10 mouse cellular contexts compared by ENCODE assay signal in genomic region chr6:72430989-72431921, GRCm38 (mm10). TPM values are rescaled to one million over a fixed set of nuclear protein-coding genes. Genes with fewer than 3 reads are reported as not detected.
DNase-seq lines count a peak whose midpoint lies in the region; ATAC-seq and TF ChIP-seq lines count a peak whose summit lies in the region.
"Had no signal": no experiment of that assay in that cellular context is flagged by ENCODE, and none has a peak within 500 bp of the region (broad histone marks: within the 10 kb centered on the region; RNA-seq: fewer than 3 reads in every experiment).

No protein-coding gene starts in this region.

- no peak overlapping the region for H3K9ac ChIP-seq in heart, embryonic 11.5 days (ENCODE audit: low read depth, low read length)
- no peak overlapping the region for H3K9ac ChIP-seq in liver, embryonic 13.5 days
- H3K9ac ChIP-seq: embryonic facial prominence, embryonic 12.5 days; hindbrain, embryonic 15.5 days had no signal

- WGBS in heart, embryonic 11.5 days (ENCODE audit: insufficient replicate concordance) = 40% methylated on average over 5 of the region's 5 CpGs
- WGBS in liver, embryonic 13.5 days (ENCODE audit: insufficient replicate concordance) = 16% methylated on average over 5 of the region's 5 CpGs

- H3K36me3 ChIP-seq in heart, embryonic 11.5 days (ENCODE audit: control insufficient read depth, insufficient read depth, low read length) = peaks cover 26% of the 10 kb centered on the region
- peaks cover 90% of the 10 kb centered on the region for H3K36me3 ChIP-seq in liver, embryonic 13.5 days

- no peaks in the 10 kb centered on the region for H3K9me3 ChIP-seq in heart, embryonic 11.5 days (replicated peaks; ENCODE audit: control insufficient read depth, low read length)
- H3K9me3 ChIP-seq in liver, embryonic 13.5 days (replicated peaks) = no peaks in the 10 kb centered on the region
- H3K9me3 ChIP-seq: embryonic facial prominence, embryonic 12.5 days; hindbrain, embryonic 15.5 days had no signal

- H3K4me1 ChIP-seq in heart, embryonic 11.5 days (ENCODE audit: control insufficient read depth, insufficient read depth, low read length) = no peaks in the 10 kb centered on the region
- peaks cover 11% of the 10 kb centered on the region for H3K4me1 ChIP-seq in bone marrow macrophage, adult 2 months (ENCODE audit: control insufficient read depth, insufficient read depth, low read length)
- peaks cover 11% of the 10 kb centered on the region for H3K4me1 ChIP-seq in liver, embryonic 13.5 days (replicated peaks)
- H3K4me1 ChIP-seq: embryonic facial prominence, embryonic 12.5 days had no signal

- 0 out of 2 replicates have a peak overlapping the region, but pooled peaks have one; percentile 29 for H3K27ac ChIP-seq in heart, embryonic 11.5 days (ENCODE audit: low read depth, low read length)
- 0 out of 2 replicates have a peak overlapping the region, but pooled peaks have one; percentile 16 for H3K27ac ChIP-seq in bone marrow macrophage, adult 2 months (ENCODE audit: insufficient read depth, low read depth, low read length)
- H3K27ac ChIP-seq in liver, embryonic 13.5 days = peak overlapping the region; percentile 32; the same call in 1 of the 2 replicates
- H3K27ac ChIP-seq: embryonic facial prominence, embryonic 12.5 days; hindbrain, embryonic 15.5 days had no signal

- DNase-seq in heart, adult 8-10 months (ENCODE audit: low spot score) = no peak
- peak; percentile 75 for DNase-seq in 3T3-L1 (ENCODE audit: low read depth, low spot score)
- DNase-seq in liver, embryonic 13.5 days = no peak
- DNase-seq in natural killer cell, adult 2 months (ENCODE audit: low spot score in 2 of 2) = no peak
- DNase-seq in spleen, postnatal 4 days (ENCODE audit: low spot score in 2 of 2) = no peak
- DNase-seq in cerebellum, postnatal 10 days = no peak

- no peak for TF ChIP-seq CTCF in bone marrow macrophage, adult 2 months (IDR thresholded peaks at IDR 0.05; ENCODE audit: low read depth, low read length)

- no peak overlapping the region for H3K4me3 ChIP-seq in heart, embryonic 11.5 days (ENCODE audit: low read depth, low read length)
- no peak overlapping the region for H3K4me3 ChIP-seq in bone marrow macrophage, adult 2 months (ENCODE audit: insufficient read depth, low read length)
- no peak overlapping the region for H3K4me3 ChIP-seq in liver, embryonic 13.5 days (replicated peaks)
- H3K4me3 ChIP-seq: embryonic facial prominence, embryonic 12.5 days; hindbrain, embryonic 15.5 days had no signal

- H3K4me2 ChIP-seq in heart, embryonic 11.5 days = no peak overlapping the region
- no peak overlapping the region for H3K4me2 ChIP-seq in liver, embryonic 13.5 days
- H3K4me2 ChIP-seq: embryonic facial prominence, embryonic 12.5 days; hindbrain, embryonic 15.5 days had no signal

- TF ChIP-seq POLR2A in bone marrow macrophage, adult 2 months (IDR thresholded peaks at IDR 0.05; ENCODE audit: borderline replicate concordance, low read depth, low read length) = no peak

- ATAC-seq in heart, embryonic 11.5 days (replicated peaks; ENCODE audit: insufficient number of reproducible peaks, low FRiP score, low TSS enrichment) = peak; percentile 44; the same call in 1 of the 2 replicates
- ATAC-seq in liver, embryonic 13.5 days (ENCODE audit: low read depth) = peak; percentile 64

- H3K27me3 ChIP-seq in heart, embryonic 11.5 days (ENCODE audit: control insufficient read depth, insufficient read depth, low read length) = no peaks in the 10 kb centered on the region
- no peaks in the 10 kb centered on the region for H3K27me3 ChIP-seq in liver, embryonic 13.5 days
- H3K27me3 ChIP-seq: embryonic facial prominence, embryonic 12.5 days; hindbrain, embryonic 15.5 days had no signal

RNA-seq across cellular contexts. Expression of gene Mat2a, which starts 8.1 kb away (rescaled TPM):
- polyA plus RNA-seq in heart, embryonic 11.5 days (2014; fragmentation: Nextera tagmentation; extraction: Ambion mirVana) = 321 and 349 TPM in 2 replicates
- 100 to 1,000 TPM; 112 to 150 (median 119) TPM for total RNA-seq in heart, adult 8-10 months (2022)
- 88.0 and 88.8 TPM in 2 replicates for polyA plus RNA-seq in bone marrow macrophage, adult 2 months (2012; ENCODE audit: insufficient read depth, insufficient read length, missing spikeins)
- 235 and 254 TPM in 2 replicates for polyA plus RNA-seq in liver, embryonic 13.5 days (2015; fragmentation: Nextera tagmentation; extraction: Ambion mirVana)

RNA-seq across cellular contexts. Expression of gene Ggcx, which starts 17.1 kb away (rescaled TPM):
- 23.9 and 27.1 TPM in 2 replicates for polyA plus RNA-seq in heart, embryonic 11.5 days (2014; fragmentation: Nextera tagmentation; extraction: Ambion mirVana)
- total RNA-seq in heart, adult 8-10 months (2022) = 10 to 100 TPM; 30.9 to 38.9 (median 33.8) TPM
- polyA plus RNA-seq in bone marrow macrophage, adult 2 months (2012; ENCODE audit: insufficient read depth, insufficient read length, missing spikeins) = 15.7 and 18.3 TPM in 2 replicates
- 15.8 and 21.9 TPM in 2 replicates for polyA plus RNA-seq in liver, embryonic 13.5 days (2015; fragmentation: Nextera tagmentation; extraction: Ambion mirVana)

RNA-seq across cellular contexts. Expression of gene Vamp8, which starts 40.8 kb away (rescaled TPM):
- 137 and 142 TPM in 2 replicates for polyA plus RNA-seq in heart, embryonic 11.5 days (2014; fragmentation: Nextera tagmentation; extraction: Ambion mirVana)
- total RNA-seq in heart, adult 8-10 months (2022) = 10 to 100 TPM; 58.8 to 80.9 (median 70.8) TPM
- polyA plus RNA-seq in bone marrow macrophage, adult 2 months (2012; ENCODE audit: insufficient read depth, insufficient read length, missing spikeins) = 348 and 352 TPM in 2 replicates
- polyA plus RNA-seq in liver, embryonic 13.5 days (2015; fragmentation: Nextera tagmentation; extraction: Ambion mirVana) = 249 and 260 TPM in 2 replicates

RNA-seq across cellular contexts. Expression of gene Vamp5, which starts 51.0 kb away (rescaled TPM):
- 55.3 and 59.2 TPM in 2 replicates for polyA plus RNA-seq in heart, embryonic 11.5 days (2014; fragmentation: Nextera tagmentation; extraction: Ambion mirVana)
- total RNA-seq in heart, adult 8-10 months (2022) = 10 to 100 TPM; 58.0 to 68.1 (median 61.2) TPM
- polyA plus RNA-seq in bone marrow macrophage, adult 2 months (2012; ENCODE audit: insufficient read depth, insufficient read length, missing spikeins) = 5.3 and 10.5 TPM in 2 replicates
- polyA plus RNA-seq in liver, embryonic 13.5 days (2015; fragmentation: Nextera tagmentation; extraction: Ambion mirVana) = 99.0 and 99.7 TPM in 2 replicates
